Mouse (Mus musculus) thymus, postnatal 4 days (tissue): ENCODE data around the gene Mlh1.

ENCODE experiments used
- DNase-seq: peaks from one replicate; pipeline ENCODE4 v3.0.0; 2021

The Mlh1 gene

DNA sequence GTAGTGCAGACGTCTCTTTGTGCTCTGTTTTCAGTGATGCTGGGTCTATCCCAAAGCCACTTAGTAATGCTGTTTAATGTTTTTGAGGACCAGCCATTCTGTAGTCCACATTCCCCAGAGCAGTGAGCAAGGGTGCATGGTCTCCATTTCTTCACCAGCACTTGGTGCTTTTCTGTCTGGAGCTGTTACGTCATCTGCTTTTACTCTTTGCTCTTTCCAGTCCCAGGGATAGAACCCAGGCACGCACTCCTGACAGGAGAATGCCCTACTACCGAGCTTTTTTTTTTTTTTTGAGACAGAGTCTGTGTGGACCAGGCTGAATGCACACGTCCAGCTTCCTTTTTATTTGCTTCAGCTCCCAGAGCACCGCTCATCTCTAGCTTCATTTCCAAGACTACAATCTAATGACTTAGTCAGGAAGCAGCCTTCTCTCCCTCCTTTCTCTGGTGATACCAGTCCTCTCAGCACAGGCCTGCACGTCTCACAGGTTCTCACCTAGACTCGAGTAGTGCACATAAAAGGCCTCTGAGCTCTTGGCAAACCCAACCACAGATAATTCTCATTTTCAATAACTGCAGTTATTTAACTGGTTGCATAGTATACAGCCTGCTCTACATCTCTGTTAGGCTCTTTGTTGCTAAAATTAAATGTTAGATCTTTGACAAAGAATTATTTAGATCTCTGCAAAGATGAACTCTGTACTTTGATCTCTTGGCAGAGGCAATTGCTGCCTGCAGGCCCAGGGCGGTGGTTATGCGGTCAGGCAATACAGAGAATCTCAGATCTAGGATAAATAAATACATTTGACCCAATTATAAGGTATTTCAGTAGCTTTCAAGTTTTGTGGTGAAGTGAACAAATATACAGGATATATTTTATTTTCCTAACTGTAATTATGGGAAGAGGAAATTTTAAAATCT, 60.2 kb downstream of the Mlh1 start:
- DNase-seq = no peak

- DNase-seq = no peak
Observed at GRCm38 (mm10) chr9:111210412-111210811, 61.2 kb downstream of the Mlh1 start.

DNA sequence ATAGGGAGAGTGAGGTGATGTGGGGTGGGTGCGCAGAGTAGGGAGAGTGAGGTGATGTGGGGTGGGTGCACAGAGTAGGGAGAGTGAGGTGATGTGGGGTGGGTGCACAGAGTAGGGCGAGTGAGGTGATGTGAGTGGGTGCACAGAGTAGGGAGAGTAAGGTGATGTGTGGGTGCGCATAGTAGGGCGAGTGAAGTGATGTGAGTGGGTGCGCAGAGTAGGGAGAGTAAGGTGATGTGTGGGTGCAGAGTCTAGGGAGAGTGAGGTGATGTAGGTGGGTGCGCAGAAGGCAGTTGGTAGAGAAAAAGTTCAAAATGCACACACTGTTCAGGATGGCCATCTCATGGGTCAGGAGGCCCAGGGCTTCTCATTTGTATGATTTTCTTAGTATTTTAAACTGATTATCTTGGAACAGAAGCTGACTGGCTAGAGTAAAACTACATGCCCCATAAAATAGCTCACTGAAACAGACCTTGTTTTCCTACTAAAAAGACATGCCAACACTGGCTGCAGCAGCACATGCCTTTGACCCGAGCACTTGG, 62.4 kb downstream of the Mlh1 start:
- DNase-seq = no peak

DNA sequence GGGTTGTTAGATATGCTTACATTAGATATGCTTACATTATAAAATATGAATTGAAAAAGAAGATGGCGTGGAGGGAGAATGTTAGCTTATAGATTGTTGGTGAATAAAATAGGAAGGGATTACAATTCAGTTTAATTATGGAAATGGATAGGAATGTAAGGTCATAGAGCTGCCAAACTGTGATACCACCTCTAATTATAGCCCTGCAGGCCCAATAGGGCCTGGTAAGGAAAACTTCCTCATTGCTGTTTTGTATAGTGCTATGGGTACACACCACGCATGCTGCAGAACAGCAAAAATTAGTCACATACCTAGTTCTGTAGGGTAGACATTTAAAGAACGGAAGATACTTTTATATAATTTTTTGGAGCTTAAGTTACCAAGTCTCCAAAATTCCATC, 63.4 kb downstream of the Mlh1 start:
- DNase-seq = no peak

DNA sequence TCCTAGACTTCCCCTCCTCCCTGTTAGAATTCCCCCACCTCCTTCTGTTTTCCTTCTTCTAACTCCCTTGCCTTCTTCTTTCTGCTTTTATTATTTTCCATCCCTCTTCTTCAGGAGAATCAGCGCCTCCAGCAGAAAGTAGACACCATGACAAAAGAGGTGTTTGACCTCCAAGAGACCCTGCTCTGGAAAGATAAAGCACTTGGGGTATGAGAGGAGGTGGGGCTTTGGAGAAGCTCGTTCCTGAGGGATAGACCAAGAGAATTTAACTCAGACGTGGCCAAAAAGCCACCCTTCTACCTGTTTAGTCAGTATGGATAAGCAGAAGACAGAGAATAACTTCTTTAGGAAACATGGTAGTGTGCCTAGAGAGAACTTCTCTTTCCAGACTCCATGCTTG, 63.9 kb downstream of the Mlh1 start:
- DNase-seq = no peak

DNA sequence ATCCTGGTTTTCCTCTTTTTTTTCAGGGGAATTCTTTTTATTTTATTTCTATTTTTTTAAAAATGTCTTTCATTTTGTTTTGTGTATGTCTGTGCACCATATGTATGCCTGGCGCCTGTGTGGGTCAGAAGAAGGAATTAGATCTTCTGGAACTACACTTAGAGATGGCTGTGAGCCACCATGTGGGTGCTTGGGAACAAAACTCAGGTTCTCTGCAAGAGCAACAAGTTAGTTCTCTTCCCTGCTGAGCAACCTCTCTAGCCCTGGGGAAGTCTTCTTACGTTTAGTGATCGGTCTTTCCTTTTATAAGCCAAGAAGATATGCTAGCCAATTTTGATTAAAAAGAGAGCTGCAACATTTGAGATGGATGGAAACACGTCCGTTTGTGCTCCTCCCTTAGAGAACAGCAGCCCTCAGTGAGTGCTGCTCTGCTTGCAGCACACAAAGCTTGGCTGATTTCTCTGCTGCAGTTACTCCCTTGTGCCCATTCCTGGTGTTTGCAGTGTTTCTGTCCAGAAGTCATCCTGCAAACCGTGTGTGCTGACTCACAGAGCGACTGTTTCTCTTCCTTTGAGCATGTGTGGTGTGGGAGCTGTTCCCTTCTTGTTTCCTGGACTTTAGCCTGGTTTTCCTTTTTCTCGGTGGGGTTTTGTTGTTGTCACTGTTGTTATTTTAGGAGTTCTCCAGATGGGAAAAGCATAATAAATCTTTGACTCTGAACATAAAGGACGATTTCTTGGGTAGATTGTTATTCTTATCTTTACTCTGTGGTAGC, 66.8 kb downstream of the Mlh1 start:
- no peak for DNase-seq

DNA sequence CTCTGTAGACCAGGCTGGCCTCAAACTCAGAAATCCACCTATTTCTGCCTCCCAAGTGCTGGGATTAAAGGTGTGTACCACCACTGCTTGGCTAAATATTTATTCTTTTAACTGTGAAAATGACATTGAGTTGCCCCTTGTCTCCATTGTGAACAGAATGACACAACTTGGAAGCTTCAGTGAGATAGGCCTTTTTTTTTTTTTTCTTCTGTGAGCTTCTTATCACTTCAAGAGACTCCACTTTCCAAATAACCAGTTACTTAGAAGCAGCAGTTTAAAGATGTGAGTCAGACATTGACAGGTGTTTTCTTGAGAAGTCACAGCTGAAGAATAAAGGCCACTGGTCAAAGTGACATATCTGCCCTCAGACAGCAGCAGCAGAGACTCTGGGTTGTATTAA, 71.4 kb downstream of the Mlh1 start:
- DNase-seq = no peak

GRCm38 (mm10) chr9:111198332-111198731, 73.3 kb downstream of the Mlh1 start:
- no peak for DNase-seq

GRCm38 (mm10) chr9:111197712-111198111, 73.9 kb downstream of the Mlh1 start:
- no peak for DNase-seq

GRCm38 (mm10) chr9:111197116-111197515, 74.5 kb downstream of the Mlh1 start:
- DNase-seq = no peak

GRCm38 (mm10) chr9:111193211-111193610, 78.4 kb downstream of the Mlh1 start:
- DNase-seq = no peak

GRCm38 (mm10) chr9:111188731-111189130, 82.9 kb downstream of the Mlh1 start:
- DNase-seq = no peak

DNA sequence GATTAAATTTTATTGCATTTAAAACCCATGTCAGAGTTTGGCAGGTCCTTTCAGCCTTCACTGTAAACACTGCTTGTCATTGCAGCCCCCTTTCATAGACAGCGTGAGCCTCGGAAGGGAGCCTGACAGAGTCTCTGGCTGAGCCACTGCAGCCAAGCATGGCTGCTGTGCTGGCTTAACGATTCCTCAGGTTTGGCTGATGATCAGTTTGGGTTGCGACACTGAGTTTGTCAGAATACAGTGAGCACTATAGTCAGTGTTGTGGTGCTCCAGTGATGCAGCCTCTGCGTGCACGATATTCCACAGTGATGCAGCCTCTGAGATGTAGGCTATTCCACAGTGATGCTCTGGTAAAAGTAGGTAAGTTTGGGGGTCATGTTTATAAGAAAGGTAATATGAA, 84.7 kb downstream of the Mlh1 start:
- no peak for DNase-seq

DNA sequence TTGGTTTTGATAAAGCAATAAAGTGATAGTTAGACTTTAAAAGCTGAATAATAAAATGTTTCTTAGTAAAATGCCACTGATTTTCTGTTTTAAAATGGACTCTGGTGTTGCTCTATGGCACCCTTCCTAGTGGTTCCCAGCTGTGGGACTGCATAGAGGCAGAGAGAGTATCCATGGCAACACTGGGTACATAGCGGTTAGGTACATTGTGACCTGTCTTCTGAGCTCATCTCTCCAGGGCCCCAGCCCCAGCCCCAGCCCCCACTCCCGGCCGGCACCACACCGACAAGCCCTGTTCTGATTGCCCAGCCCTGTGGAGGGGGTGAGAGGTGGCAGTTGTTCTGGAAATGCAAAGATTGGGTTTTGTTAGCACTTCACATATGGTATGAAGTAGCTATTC, 86.7 kb downstream of the Mlh1 start:
- DNase-seq = no peak

- DNase-seq = no peak
Observed at GRCm38 (mm10) chr9:111182176-111182575, 89.4 kb downstream of the Mlh1 start.

- DNase-seq = no peak
Observed at GRCm38 (mm10) chr9:111178971-111179370, 92.6 kb downstream of the Mlh1 start.
